Mouse (Mus musculus) gastrocnemius, postnatal 4 days (tissue): ENCODE results near the gene Cbwd1. TPM values are rescaled to one million over a fixed set of nuclear protein-coding genes. Genes with fewer than 3 reads are reported as not detected.

Experiments
- DNase-seq, 2 experiments: peaks; one replicate each; pipeline ENCODE4 v3.0.0; 2021 to 2022; ENCODE audit warnings: low spot score in 2 of 2, mixed read lengths in 2 of 2
- long read RNA-seq, 2 experiments: library from polyadenylated mRNA; stranded (forward); transcript quantifications; one replicate each; pipeline ENCODE4 v2.0.0; 2021
- total RNA-seq, 2 experiments: library from RNA; stranded (reverse); gene quantifications; 2 replicates each; pipeline ENCODE4 v1.2.3; 2021

The Cbwd1 gene
- 10 to 100 TPM; 11.5 to 13.0 TPM for total RNA-seq
- long read RNA-seq, experiment 1, transcript Cbwd1-201 (15 exons, 1,929 nt) = major isoform, 10 of 15 reads
- long read RNA-seq, experiment 1, partial matches to known transcripts = 0 of 15 reads
- long read RNA-seq, experiment 1, other reads (novel, unspliced or antisense) = 5 of 15 reads
- long read RNA-seq, experiment 2, transcript Cbwd1-201 (15 exons, 1,929 nt) = major isoform, 8 of 13 reads
- long read RNA-seq, experiment 2, partial matches to known transcripts = 0 of 13 reads
- long read RNA-seq, experiment 2, other reads (novel, unspliced or antisense) = 5 of 13 reads

DNA sequence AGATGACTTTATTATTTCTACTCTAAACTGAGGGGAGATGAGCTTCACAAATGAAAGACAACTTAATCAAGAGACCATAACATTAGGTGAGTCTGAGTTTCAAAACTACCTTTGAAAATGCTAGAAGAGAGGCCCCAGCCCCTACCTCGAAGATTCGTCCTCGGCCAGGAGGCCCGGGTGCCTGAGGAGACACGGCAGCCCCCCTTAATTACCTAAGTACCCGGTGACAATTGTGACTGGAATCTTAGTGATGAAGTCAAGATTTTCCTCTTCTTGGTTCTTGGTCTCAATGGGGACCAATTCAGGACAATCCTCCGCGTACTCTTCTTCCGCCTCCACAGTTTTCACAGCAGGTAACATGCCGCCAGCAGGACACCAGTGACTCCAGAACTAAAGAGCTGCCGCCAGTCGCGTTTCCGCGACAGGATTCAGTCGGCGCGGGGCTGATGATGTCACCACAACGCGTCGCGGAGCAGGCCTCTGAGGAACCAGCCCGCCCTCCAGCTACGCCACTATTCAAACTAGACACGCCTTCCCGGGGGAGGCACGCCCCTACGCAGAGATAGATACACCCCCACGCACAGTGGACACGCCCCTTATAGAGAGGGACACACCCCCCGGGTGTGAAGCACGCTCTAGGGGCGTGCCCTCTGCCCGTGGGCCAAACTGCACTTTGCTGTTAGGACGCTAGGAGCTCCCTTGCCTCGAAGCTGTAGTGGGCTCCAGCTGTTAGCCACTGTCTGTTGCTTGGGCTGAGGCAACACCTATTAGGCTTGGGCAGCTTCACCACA is at the start of gene Cbwd1:
Gene Cbwd1, minus strand, starts transcription at position 439 of the 791 bp plus-strand sequence.
- DNase-seq = peak; percentile 96 to 99

GRCm38 (mm10) chr19:25008509-25008908 is 47.1 kb upstream of the Cbwd1 start:
- DNase-seq = no peak

GRCm38 (mm10) chr19:25006686-25007085 is 45.3 kb upstream of the Cbwd1 start:
- no peak for DNase-seq

GRCm38 (mm10) chr19:25003810-25004209 is 42.4 kb upstream of the Cbwd1 start:
- no peak for DNase-seq

DNA sequence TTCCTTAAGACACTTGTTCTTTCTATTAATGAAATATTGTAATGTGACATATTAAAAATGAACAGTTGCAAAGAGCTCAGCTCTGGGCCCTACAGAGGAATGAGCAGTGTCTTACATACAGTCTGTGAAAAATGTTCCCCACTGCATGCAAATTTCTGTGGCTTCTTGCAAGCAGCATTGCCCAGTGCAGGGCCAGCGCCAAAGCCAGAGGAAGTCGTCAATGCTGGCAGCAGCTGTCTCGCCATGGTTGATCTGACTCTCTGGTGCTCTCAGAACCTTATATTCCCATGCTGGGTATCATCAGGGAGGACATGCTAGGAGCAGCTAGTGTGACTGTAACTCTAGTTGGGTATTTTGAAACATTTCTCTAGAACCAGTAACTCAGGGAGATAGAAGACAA is 41.4 kb upstream of the Cbwd1 start:
- DNase-seq = no peak

- DNase-seq = no peak
These were observed 40.6 kb upstream of the Cbwd1 start for GRCm38 (mm10) chr19:25002032-25002431.

DNA sequence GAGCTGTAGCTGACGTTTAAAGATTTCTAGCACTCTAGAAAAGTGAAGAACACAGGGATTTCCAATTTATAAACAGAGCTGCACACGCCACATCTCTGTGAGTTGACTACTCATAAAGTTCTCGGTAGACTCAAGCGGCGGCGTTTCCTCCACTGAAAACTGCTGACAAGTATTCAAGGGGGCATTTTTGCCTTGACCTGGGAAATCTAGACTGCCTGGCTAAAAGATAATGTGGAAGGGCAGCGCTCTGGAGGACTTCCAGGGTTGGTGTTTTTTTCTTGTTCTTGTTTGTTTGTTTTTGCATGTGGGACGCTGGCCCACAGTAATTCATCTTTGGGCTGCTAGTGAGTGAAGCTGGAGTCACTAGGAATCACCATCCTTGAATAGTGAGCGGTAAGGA is 38.7 kb upstream of the Cbwd1 start:
- DNase-seq = no peak

- peak; percentile 39 to 68 for DNase-seq
These were observed 37.9 kb upstream of the Cbwd1 start, which contains the start of gene Dock8 for GRCm38 (mm10) chr19:24999201-24999886. Gene Dock8 (plus strand): TSS chr19:24999534.

GRCm38 (mm10) chr19:24998561-24998960 is 37.2 kb upstream of the Cbwd1 start:
- DNase-seq = no peak

DNA sequence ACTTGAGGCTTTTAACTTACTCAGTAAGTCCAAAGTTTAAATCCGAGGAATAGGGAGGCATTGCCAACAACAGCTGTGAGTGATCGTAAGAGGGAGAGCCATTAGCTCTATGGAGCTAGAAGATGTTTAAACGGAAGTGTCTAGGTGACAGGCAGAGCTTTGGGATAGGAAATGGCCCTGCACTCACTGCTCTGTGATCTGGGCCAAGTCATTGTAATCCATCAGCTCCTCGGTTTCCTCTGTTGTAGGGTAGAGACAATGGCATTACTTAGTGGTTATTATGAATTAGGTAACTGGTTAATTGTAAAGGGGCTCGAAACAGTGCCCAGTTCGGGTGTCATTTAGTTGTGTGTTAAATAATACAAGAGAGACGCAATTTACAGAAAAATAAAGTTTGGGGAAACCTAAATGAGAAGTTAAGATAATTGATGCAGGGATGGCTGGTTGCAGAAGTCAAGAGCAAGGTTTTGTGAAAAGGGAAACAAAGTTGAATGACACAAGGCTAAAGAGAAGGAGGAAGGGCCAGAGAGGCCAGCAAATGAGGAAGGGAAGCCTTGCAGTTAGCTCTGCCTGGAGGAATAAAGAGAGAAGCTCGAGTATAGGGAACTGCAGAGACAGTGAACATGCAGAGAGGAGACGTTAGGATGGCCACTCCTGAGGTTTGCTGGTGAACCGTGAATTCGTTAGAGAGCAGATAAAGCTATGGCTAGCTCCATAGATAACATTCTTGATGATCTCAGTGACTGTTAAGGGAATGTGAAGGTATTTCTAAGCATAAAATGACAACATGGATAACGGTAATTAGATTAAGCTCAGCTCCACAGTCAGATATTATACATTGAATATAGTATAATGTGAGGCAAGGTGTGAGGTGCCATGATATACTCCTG is 35.6 kb upstream of the Cbwd1 start:
- DNase-seq = no peak

GRCm38 (mm10) chr19:24994900-24995299 is 33.5 kb upstream of the Cbwd1 start:
- no peak for DNase-seq

DNA sequence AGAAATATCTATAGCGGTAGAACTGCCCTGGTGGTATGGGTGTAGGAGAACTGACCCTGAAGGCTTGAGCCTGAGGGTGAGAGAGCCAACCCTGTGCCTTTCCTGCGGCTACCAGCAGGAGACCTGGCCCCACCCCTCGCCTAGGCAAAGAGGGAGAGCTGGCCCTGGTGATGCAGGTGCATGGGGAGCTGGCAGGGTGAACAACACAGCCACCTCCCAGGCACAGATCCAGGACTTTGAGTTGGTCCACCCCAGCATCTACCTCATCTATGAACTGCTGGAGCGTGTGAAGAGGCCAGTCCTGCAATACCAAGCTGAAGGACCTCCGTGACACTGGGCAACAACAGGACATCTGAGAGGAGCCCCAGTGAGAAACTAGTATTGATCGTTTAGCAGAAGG is 32.1 kb upstream of the Cbwd1 start:
- DNase-seq = no peak

DNA sequence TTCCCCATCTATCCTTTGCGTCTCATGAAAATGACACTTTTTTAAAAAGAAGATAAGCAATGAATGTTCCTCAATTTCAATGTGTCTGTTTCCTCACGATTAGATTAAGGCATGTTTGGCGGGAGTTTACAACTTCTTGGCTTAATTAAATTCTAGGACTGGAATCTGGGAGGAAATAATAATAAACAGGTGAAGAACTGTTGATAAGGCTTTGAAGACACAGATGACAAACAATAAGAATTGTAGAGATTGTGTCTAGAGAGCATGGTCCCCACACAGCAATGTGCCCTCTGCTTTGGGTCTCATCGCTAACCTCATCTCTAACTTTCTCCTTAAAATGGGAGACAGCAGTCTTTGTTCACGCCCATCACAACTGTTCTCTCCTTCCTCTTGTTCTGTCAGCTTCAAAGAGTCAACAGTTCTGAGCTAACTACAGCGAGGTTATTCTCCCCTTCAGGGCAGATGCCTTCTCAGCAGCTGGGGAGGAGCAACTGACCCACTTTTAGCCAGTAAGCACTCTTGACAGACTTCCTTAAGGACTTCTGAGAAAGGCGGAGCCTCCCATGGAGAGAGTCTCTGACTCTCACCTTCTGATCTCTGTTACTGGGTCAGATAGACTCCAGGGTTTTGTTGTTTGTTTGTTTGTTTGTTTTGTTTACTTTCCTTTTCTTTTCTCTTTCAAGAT is 28.9 kb upstream of the Cbwd1 start:
- no peak for DNase-seq

- DNase-seq = no peak
These were observed 27.4 kb upstream of the Cbwd1 start for GRCm38 (mm10) chr19:24988831-24989230.

DNA sequence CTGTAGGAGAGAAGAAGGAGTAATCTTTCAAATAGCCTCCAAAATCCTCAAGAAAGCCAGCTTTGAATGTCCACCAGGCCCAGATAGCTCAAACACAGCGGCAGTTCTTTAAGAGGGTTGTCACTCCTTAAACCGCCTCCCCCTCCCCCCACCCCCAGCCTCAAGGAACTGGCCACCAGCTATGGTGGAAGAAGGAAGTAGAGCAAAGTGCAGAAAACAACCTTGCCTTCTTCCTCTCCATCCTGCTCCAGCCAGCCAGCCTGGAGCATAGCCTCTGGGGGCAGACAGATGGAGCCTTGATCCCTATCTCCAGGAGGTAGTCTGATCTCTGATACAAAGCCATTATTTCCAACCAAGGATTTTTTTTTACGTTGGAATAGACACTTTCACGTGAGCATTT is 25.9 kb upstream of the Cbwd1 start:
- DNase-seq = no peak

DNA sequence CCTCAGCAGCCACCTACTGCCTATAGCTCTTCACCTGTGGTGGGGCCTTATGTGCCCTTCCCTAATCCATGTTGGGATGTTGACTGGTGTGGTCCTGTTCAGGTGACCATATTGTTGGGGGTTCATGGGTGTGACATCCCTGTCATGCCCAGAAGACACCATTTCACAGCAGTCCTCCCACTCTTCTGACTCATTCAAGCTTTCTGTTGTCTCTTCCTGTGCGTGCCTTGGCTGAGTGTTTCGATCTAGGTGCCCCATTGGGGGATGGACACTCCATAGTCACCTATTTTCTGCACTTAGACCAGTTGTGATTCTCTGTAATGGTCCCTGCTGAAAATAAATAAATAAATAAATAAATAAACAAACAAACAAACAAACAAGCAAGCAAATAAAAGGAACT is 23.6 kb upstream of the Cbwd1 start:
- no peak for DNase-seq

DNA sequence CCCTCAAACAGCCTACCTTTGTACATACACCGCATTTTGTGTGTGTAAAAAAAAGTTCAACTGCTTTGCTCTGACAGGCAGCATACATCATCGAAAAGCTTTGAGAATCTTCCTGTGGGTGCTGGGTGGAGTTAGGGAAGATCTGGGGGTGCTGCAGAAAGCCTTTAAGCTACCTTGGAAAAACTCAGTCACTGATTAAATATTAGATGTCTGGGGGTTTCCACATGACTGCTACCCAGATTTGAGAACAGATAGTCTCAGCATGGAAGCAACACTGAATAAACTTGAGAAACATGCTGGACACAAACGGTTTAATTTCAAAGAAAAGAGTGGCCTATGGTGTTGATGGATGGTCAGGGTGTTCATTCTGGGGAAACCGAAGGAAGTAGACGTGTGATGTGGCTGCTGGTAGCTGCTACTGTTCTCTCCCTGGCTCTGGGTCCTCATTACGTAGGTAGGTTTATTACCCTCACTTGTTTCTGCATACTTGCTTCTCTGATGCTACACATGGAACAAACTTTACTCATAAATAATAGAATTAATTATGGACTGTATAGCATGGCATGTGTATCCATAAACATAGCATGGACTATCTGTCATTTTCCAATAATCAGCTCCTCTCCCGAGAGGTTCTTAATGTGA is 22.6 kb upstream of the Cbwd1 start:
- DNase-seq = no peak

DNA sequence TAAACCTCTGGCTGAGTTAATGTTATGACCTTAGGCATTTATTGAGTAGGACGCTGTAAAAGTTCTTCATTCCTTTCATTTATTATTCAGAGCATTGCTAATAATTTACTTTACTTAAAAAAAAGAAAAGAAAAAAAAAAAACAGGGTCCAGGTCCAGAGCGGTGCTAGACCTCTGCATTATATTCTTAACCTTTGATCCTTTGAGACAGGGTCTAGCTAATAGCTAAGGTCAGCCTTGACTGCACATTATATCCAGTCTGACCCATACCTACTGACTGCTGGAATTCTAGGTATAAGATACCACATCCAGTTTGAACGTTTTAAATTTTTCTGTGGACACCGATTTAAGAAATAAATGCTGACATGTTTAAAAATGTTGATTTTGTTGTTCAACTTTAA is 21.6 kb upstream of the Cbwd1 start:
- DNase-seq = no peak

DNA sequence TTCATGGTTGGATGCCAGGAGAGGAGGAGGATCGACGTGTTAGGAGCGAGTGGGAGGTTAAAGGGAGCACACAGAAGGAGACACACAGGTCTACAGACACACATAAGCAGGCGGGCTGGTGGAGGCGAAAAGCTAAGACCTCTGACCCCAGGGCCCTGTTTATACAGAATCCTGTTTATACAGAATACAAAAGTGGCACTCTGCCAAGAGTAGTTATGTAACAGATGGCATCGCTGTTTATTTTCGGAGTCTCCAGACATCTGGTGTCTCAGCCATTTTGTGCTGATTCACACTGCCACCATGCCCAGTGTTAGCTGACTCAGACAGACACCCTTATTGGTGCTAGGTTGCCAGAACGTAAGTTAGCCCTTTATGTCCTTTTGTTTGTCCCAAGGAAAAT is 19.9 kb upstream of the Cbwd1 start:
- no peak for DNase-seq
